Mouse (Mus musculus) forebrain, postnatal 0 days (tissue): ENCODE results near the gene Scarf2. TPM values are rescaled to one million over a fixed set of nuclear protein-coding genes. Genes with fewer than 3 reads are reported as not detected.
A peak's percentile ranks its signal among the peaks of the same experiment; 100 is the strongest.

Source experiments
- ATAC-seq: fragments of 200-750 bp; cut with Nextera tagmentation; 2 replicates; pipeline ENCODE4 v1.8.0; 2017; ENCODE audit warnings: mild to moderate bottlenecking, moderate library complexity
- DNase-seq: peaks from one replicate; pipeline ENCODE4 v3.0.0-alpha.2; 2015
- H3K27ac ChIP-seq: fragments of 300-500 bp; sonication (generic); 2 replicates; pipeline ENCODE4 v1.5.1; 2014; ENCODE audit warnings: low read depth, mild to moderate bottlenecking, antibody characterized with exemption, low read length, moderate library complexity, mixed read lengths
- H3K27me3 ChIP-seq: fragments of 300-500 bp; sonication (generic); 2 replicates; pipeline ENCODE4 v1.6.1; 2014; ENCODE audit warnings: mild to moderate bottlenecking, low read length, mixed read lengths; ENCODE audit not compliant: insufficient read depth
- H3K36me3 ChIP-seq: fragments of 300-500 bp; sonication (generic); 2 replicates; pipeline ENCODE4 v1.6.1; 2014; ENCODE audit warnings: mild to moderate bottlenecking, moderate library complexity; ENCODE audit not compliant: insufficient read depth
- H3K4me1 ChIP-seq: fragments of 300-500 bp; sonication (generic); 2 replicates; pipeline ENCODE4 v1.6.1; 2014; ENCODE audit warnings: antibody characterized with exemption; ENCODE audit not compliant: insufficient read depth
- H3K4me2 ChIP-seq: fragments of 300-500 bp; sonication (generic); 2 replicates; pipeline ENCODE4 v1.6.1; 2014; ENCODE audit warnings: low read depth, mild to moderate bottlenecking, moderate library complexity
- H3K4me3 ChIP-seq: fragments of 300-500 bp; sonication (generic); 2 replicates; pipeline ENCODE4 v1.5.1; 2014; ENCODE audit warnings: low read depth, low read length, mixed read lengths
- H3K9ac ChIP-seq: fragments of 300-500 bp; sonication (generic); 2 replicates; pipeline ENCODE4 v1.6.1; 2014; ENCODE audit warnings: mild to moderate bottlenecking
- H3K9me3 ChIP-seq: fragments of 300-500 bp; sonication (generic); 2 replicates; pipeline ENCODE4 v1.6.1; 2016; ENCODE audit warnings: low read length
- CTCF ChIP-seq: sonication (generic); IDR thresholded peaks from 2 replicates; pipeline ENCODE4 v1.5.1; 2016; ENCODE audit warnings: antibody characterized with exemption, control low read depth, low read depth
- WGBS: fragments of 180-500 bp; shearing (Covaris S2); extraction: QIAGEN DNeasy Blood & Tissue Kit; methylation state at CpG from one replicate; pipeline ENCODE4 v1.1.7; 2014; 5-methylcytosine and 5-hydroxymethylcytosine counted together
- polyA plus RNA-seq: library from polyadenylated mRNA; unstranded; fragments of >200 nt; fragmentation: Nextera tagmentation; extraction: Ambion mirVana; gene quantifications from 2 replicates; pipeline ENCODE4 v1.2.1, GENCODE M21; 2015
- total RNA-seq: library from RNA; depleted of rRNA; stranded (reverse); fragments of >200 nt; gene quantifications from 2 replicates; pipeline ENCODE4 v1.2.3, GENCODE M21; 2014

The Scarf2 gene
- total and polyA plus RNA-seq, 2 experiments from 2014 or later: 2.1 to 10.6 TPM

GRCm38 (mm10) chr16:17830385-17831178 lies 33.5 kb downstream of the Scarf2 start:
- no peak overlapping the region for H3K4me3 ChIP-seq
- no peaks in the 10 kb centered on the region for H3K36me3 ChIP-seq
- ATAC-seq (no peak), DNase-seq (no peak)
- TF ChIP-seq CTCF: no peak
- H3K27ac ChIP-seq: no peak overlapping the region
- WGBS: 46% methylated on average over 10 of the region's 10 CpGs
- H3K4me2 ChIP-seq: no peak overlapping the region
- H3K27me3 ChIP-seq: peaks cover 32% of the 10 kb centered on the region
- no peaks in the 10 kb centered on the region for H3K4me1 ChIP-seq
- H3K9me3 ChIP-seq: no peaks in the 10 kb centered on the region
- no peak overlapping the region for H3K9ac ChIP-seq

GRCm38 (mm10) chr16:17831781-17832180 lies 34.7 kb downstream of the Scarf2 start:
- H3K9ac ChIP-seq: no peak overlapping the region
- peak; percentile 42 for DNase-seq
- H3K9me3 ChIP-seq: no peaks in the 10 kb centered on the region
- 10% methylated on average over 11 of the region's 11 CpGs for WGBS
- no peaks in the 10 kb centered on the region for H3K4me1 ChIP-seq
- H3K36me3 ChIP-seq: no peaks in the 10 kb centered on the region
- H3K4me2 ChIP-seq: no peak overlapping the region
- peak; percentile 59 for TF ChIP-seq CTCF
- H3K27me3 ChIP-seq: peaks cover 32% of the 10 kb centered on the region
- no peak overlapping the region for H3K4me3 ChIP-seq
- H3K27ac ChIP-seq: no peak overlapping the region
- ATAC-seq: peak; percentile 16; the same call in 1 of the 2 replicates

GRCm38 (mm10) chr16:17832821-17833220 lies 35.7 kb downstream of the Scarf2 start, which contains the start of gene B830017H08Rik:
Gene B830017H08Rik (plus strand): TSS chr16:17833121.
- Histone ChIP-seq H3K4me2 (peak within 1 kb of the TSS; percentile 87), H3K27ac (peak within 1 kb of the TSS; percentile 85), H3K9me3 (no peaks in the 10 kb centered on the region), H3K27me3 (peaks cover 32% of the 10 kb centered on the region), H3K4me3 (peak within 1 kb of the TSS; percentile 72), H3K36me3 (no peaks in the 10 kb centered on the region), H3K4me1 (no peaks in the 10 kb centered on the region), H3K9ac (peak within 1 kb of the TSS; percentile 80)
- DNase-seq (no peak), ATAC-seq (no peak)
- WGBS: 19% methylated on average over 7 of the region's 7 CpGs
- TF ChIP-seq CTCF: no peak

- H3K27me3 ChIP-seq: peaks cover 32% of the 10 kb centered on the region
- under 1% methylated on average over 37 of the region's 37 CpGs for WGBS
Observed at GRCm38 (mm10) chr16:17833321-17833680, 36.2 kb downstream of the Scarf2 start.

GRCm38 (mm10) chr16:17833681-17834399 lies 36.8 kb downstream of the Scarf2 start:
- H3K4me3 ChIP-seq: peak overlapping the region; percentile 72
- peaks cover 32% of the 10 kb centered on the region for H3K27me3 ChIP-seq
- peak overlapping the region; percentile 80 for H3K9ac ChIP-seq
- peak; percentile 28; the same call in 1 of the 2 replicates for TF ChIP-seq CTCF
- DNase-seq: peak; percentile 71
- ATAC-seq: peak; percentile 85
- WGBS: 1% methylated on average over 97 of the region's 103 CpGs
- H3K4me1 ChIP-seq: no peaks in the 10 kb centered on the region
- H3K9me3 ChIP-seq: no peaks in the 10 kb centered on the region
- H3K36me3 ChIP-seq: no peaks in the 10 kb centered on the region
- peak overlapping the region; percentile 85 for H3K27ac ChIP-seq
- peak overlapping the region; percentile 87 for H3K4me2 ChIP-seq

More at GRCm38 (mm10) chr16:17833321-17833680, 36.2 kb downstream of the Scarf2 start:
- Histone ChIP-seq H3K4me3 (peak overlapping the region; percentile 72), H3K4me2 (peak overlapping the region; percentile 87), H3K4me1 (no peaks in the 10 kb centered on the region), H3K36me3 (no peaks in the 10 kb centered on the region), H3K27ac (peak overlapping the region; percentile 85), H3K9me3 (no peaks in the 10 kb centered on the region), H3K9ac (peak overlapping the region; percentile 80)
- peak; percentile 76 for DNase-seq
- no peak for TF ChIP-seq CTCF
- ATAC-seq: peak; percentile 82

- peak overlapping the region; percentile 85 for H3K27ac ChIP-seq
- H3K4me1 ChIP-seq: no peaks in the 10 kb centered on the region
- peak overlapping the region; percentile 87 for H3K4me2 ChIP-seq
- no peaks in the 10 kb centered on the region for H3K36me3 ChIP-seq
- ATAC-seq (0 out of 2 replicates have a peak, but pooled peaks have one; percentile 0), DNase-seq (no peak)
- no peaks in the 10 kb centered on the region for H3K9me3 ChIP-seq
- 45% methylated on average over 7 of the region's 7 CpGs for WGBS
- H3K4me3 ChIP-seq: peak overlapping the region; percentile 72
- TF ChIP-seq CTCF: no peak
- H3K27me3 ChIP-seq: peaks cover 32% of the 10 kb centered on the region
- peak overlapping the region; percentile 80 for H3K9ac ChIP-seq
Observed at GRCm38 (mm10) chr16:17834543-17834942, 37.5 kb downstream of the Scarf2 start.
